Mouse (Mus musculus): ENCODE measurements at regions not wholly inside any gene's neighbourhood (a gene's known extent, or its start where the extent isn't known, plus 50 kb on each side); places are given as distances from the start of the nearest gene placed in this dataset.

- Histone ChIP-seq H3K36me3 (ENCODE audit: control insufficient read depth, insufficient read depth) (no peaks in the 10 kb centered on the region), H3K79me2 (ENCODE audit: control insufficient read depth, insufficient read depth) (no peaks in the 10 kb centered on the region), H3K4me3 (no peak overlapping the region), H3ac (ENCODE audit: control insufficient read depth, insufficient read length) (no peak overlapping the region), H3K4me2 (ENCODE audit: low read depth) (no peak overlapping the region), H3K27me3 (ENCODE audit: control insufficient read depth, insufficient read depth, insufficient read length) (no peaks in the 10 kb centered on the region)
- TF ChIP-seq POLR2AphosphoS2 (IDR thresholded peaks at IDR 0.05; ENCODE audit: insufficient read length, low read depth) (no peak), CEBPB (IDR thresholded peaks at IDR 0.05; ENCODE audit: insufficient read depth, poor library complexity, severe bottlenecking) (no peak), POLR2A (IDR thresholded peaks at IDR 0.05; ENCODE audit: insufficient read length, low read depth) (no peak), E2F4 (IDR thresholded peaks at IDR 0.05; ENCODE audit: insufficient read depth) (no peak), REST (IDR thresholded peaks at IDR 0.05; ENCODE audit: insufficient read depth, insufficient read length) (no peak), TCF3 (IDR thresholded peaks at IDR 0.05; ENCODE audit: insufficient read length, low read depth) (no peak), SRF (IDR thresholded peaks at IDR 0.05; ENCODE audit: control insufficient read depth, insufficient read length, low read depth) (no peak), MAX (IDR thresholded peaks at IDR 0.05; ENCODE audit: low read depth) (no peak), MYOD1 (IDR thresholded peaks at IDR 0.05; ENCODE audit: control insufficient read depth in 1 of 3, insufficient read length in 2 of 3, low read depth in 2 of 3) (no peak), MYOG (IDR thresholded peaks at IDR 0.05; ENCODE audit: control insufficient read depth in 1 of 3, insufficient read depth in 1 of 3, insufficient read length in 2 of 3, low read depth in 2 of 3) (no peak), TCF12 (IDR thresholded peaks at IDR 0.05; ENCODE audit: insufficient read depth, poor library complexity, severe bottlenecking) (no peak), USF1 (IDR thresholded peaks at IDR 0.05; ENCODE audit: low read depth) (no peak)
Measured at GRCm38 (mm10) chr5:44338662-44339061, 112.2 kb upstream of the Tapt1 start.

GRCm38 (mm10) chr5:44335756-44336155 lies 109.3 kb upstream of the Tapt1 start:
- Histone ChIP-seq H3K79me2 (ENCODE audit: control insufficient read depth, insufficient read depth) (no peaks in the 10 kb centered on the region), H3K27me3 (ENCODE audit: control insufficient read depth, insufficient read depth, insufficient read length) (no peaks in the 10 kb centered on the region), H3K36me3 (ENCODE audit: control insufficient read depth, insufficient read depth) (no peaks in the 10 kb centered on the region), H3K4me2 (ENCODE audit: low read depth) (no peak overlapping the region), H3ac (ENCODE audit: control insufficient read depth, insufficient read length) (no peak overlapping the region), H3K4me3 (no peak overlapping the region)
- TF ChIP-seq TCF12 (IDR thresholded peaks at IDR 0.05; ENCODE audit: insufficient read depth, poor library complexity, severe bottlenecking) (no peak), TCF3 (IDR thresholded peaks at IDR 0.05; ENCODE audit: insufficient read length, low read depth) (no peak), POLR2AphosphoS2 (IDR thresholded peaks at IDR 0.05; ENCODE audit: insufficient read length, low read depth) (no peak), USF1 (IDR thresholded peaks at IDR 0.05; ENCODE audit: low read depth) (no peak), REST (IDR thresholded peaks at IDR 0.05; ENCODE audit: insufficient read depth, insufficient read length) (no peak), CEBPB (IDR thresholded peaks at IDR 0.05; ENCODE audit: insufficient read depth, poor library complexity, severe bottlenecking) (no peak), MYOD1 (IDR thresholded peaks at IDR 0.05; ENCODE audit: control insufficient read depth in 1 of 3, insufficient read length in 2 of 3, low read depth in 2 of 3) (no peak), MAX (IDR thresholded peaks at IDR 0.05; ENCODE audit: low read depth) (no peak)

- Histone ChIP-seq H3K4me3 (no peak overlapping the region), H3K79me2 (ENCODE audit: control insufficient read depth, insufficient read depth) (no peaks in the 10 kb centered on the region), H3K36me3 (ENCODE audit: control insufficient read depth, insufficient read depth) (no peaks in the 10 kb centered on the region), H3K4me2 (ENCODE audit: low read depth) (no peak overlapping the region), H3ac (ENCODE audit: control insufficient read depth, insufficient read length) (no peak overlapping the region), H3K27me3 (ENCODE audit: control insufficient read depth, insufficient read depth, insufficient read length) (no peaks in the 10 kb centered on the region)
- TF ChIP-seq USF1 (IDR thresholded peaks at IDR 0.05; ENCODE audit: low read depth) = no peak
- no peak for TF ChIP-seq TCF12 (IDR thresholded peaks at IDR 0.05; ENCODE audit: insufficient read depth, poor library complexity, severe bottlenecking)
- no peak for TF ChIP-seq POLR2A (IDR thresholded peaks at IDR 0.05; ENCODE audit: insufficient read length, low read depth)
- no peak for TF ChIP-seq MAX (IDR thresholded peaks at IDR 0.05; ENCODE audit: low read depth)
- TF ChIP-seq POLR2AphosphoS2 (IDR thresholded peaks at IDR 0.05; ENCODE audit: insufficient read length, low read depth) = no peak
- no peak for TF ChIP-seq MYOD1 (IDR thresholded peaks at IDR 0.05; ENCODE audit: control insufficient read depth in 1 of 3, insufficient read length in 2 of 3, low read depth in 2 of 3)
- TF ChIP-seq TCF3 (IDR thresholded peaks at IDR 0.05; ENCODE audit: insufficient read length, low read depth) = no peak
- no peak for TF ChIP-seq CEBPB (IDR thresholded peaks at IDR 0.05; ENCODE audit: insufficient read depth, poor library complexity, severe bottlenecking)
- TF ChIP-seq REST (IDR thresholded peaks at IDR 0.05; ENCODE audit: insufficient read depth, insufficient read length) = no peak
- no peak for TF ChIP-seq SRF (IDR thresholded peaks at IDR 0.05; ENCODE audit: control insufficient read depth, insufficient read length, low read depth)
- no peak for TF ChIP-seq MYOG (IDR thresholded peaks at IDR 0.05; ENCODE audit: control insufficient read depth in 1 of 3, insufficient read depth in 1 of 3, insufficient read length in 2 of 3, low read depth in 2 of 3)
Measured at GRCm38 (mm10) chr5:44319626-44320025, 93.2 kb upstream of the Tapt1 start.

- TF ChIP-seq USF1 (IDR thresholded peaks at IDR 0.05; ENCODE audit: low read depth) (no peak), MAX (IDR thresholded peaks at IDR 0.05; ENCODE audit: low read depth) (no peak), SRF (IDR thresholded peaks at IDR 0.05; ENCODE audit: control insufficient read depth, insufficient read length, low read depth) (no peak)
- H3ac ChIP-seq (ENCODE audit: control insufficient read depth, insufficient read length) = no peak overlapping the region
- no peak overlapping the region for H3K4me2 ChIP-seq (ENCODE audit: low read depth)
- H3K36me3 ChIP-seq (ENCODE audit: control insufficient read depth, insufficient read depth) = no peaks in the 10 kb centered on the region
- H3K27me3 ChIP-seq (ENCODE audit: control insufficient read depth, insufficient read depth, insufficient read length) = no peaks in the 10 kb centered on the region
- no peaks in the 10 kb centered on the region for H3K79me2 ChIP-seq (ENCODE audit: control insufficient read depth, insufficient read depth)
- H3K4me3 ChIP-seq = no peak overlapping the region
Measured at GRCm38 (mm10) chr5:44306769-44307557, 80.5 kb upstream of the Tapt1 start.
